Mouse (Mus musculus) heart, postnatal 36 days (tissue): Measurements from ENCODE around the gene Spag17. TPM values are rescaled to one million over a fixed set of nuclear protein-coding genes. Genes with fewer than 3 reads are reported as not detected.

Experiments
- DNase-seq, 2 experiments: peaks; one replicate each; pipeline ENCODE4 v3.0.0; 2021 to 2022
- intact Hi-C: fragments of 180-260 bp; cut with DNase I; formaldehyde crosslinking; loops from one replicate; pipeline ENCODE4 v1.15.1; 2025
- total RNA-seq, 2 experiments: library from RNA; stranded (reverse); gene quantifications; 2 replicates each; pipeline ENCODE4 v1.2.3; 2021

The Spag17 gene
- total RNA-seq, 2 experiments from 2014 or later, result not detected

GRCm38 (mm10) chr3:100161665-100162314, 276.6 kb downstream of the Spag17 start:
- intact Hi-C loops, result loop anchor here (10.0 kb wide), 1 partner anchor 523 kb away; the partner anchor contains the start of gene Man1a2
- DNase-seq, result no peak

- intact Hi-C loops, result loop anchor here (10.0 kb wide), 1 partner anchor 522 kb away; the partner anchor contains the start of gene Man1a2
- peak; percentile 93 to 94 for DNase-seq
These were observed 277.3 kb downstream of the Spag17 start, which contains the start of the genes Gdap2 and Wdr3 for GRCm38 (mm10) chr3:100162315-100163105. Gdap2 (plus strand) TSS chr3:100162381. Wdr3 (minus strand) TSS chr3:100162407.

- intact Hi-C loops, result loop anchor here (10.0 kb wide), 1 partner anchor 521 kb away; the partner anchor contains the start of gene Man1a2
These were observed 278.4 kb downstream of the Spag17 start for GRCm38 (mm10) chr3:100163556-100163955.

GRCm38 (mm10) chr3:100164991-100165390, 279.8 kb downstream of the Spag17 start:
- DNase-seq, result no peak
- intact Hi-C loops, result loop anchor here (2.0 to 10.0 kb wide), 2 partner anchors 326 to 520 kb away; partner anchors contain the start of gene Man1a2

More at GRCm38 (mm10) chr3:100163556-100163955, 278.4 kb downstream of the Spag17 start:
- no peak for DNase-seq

- no peak for DNase-seq
- intact Hi-C loops, result no loop called here
These were observed 290.8 kb downstream of the Spag17 start for GRCm38 (mm10) chr3:100176031-100176430.

- DNase-seq, result no peak
- intact Hi-C loops, result no loop called here
These were observed 295.3 kb downstream of the Spag17 start for GRCm38 (mm10) chr3:100180471-100180870.

GRCm38 (mm10) chr3:100189444-100189843, 304.2 kb downstream of the Spag17 start:
- peak; percentile 41 to 54 for DNase-seq
- intact Hi-C loops, result loop anchor here (5.0 kb wide), 1 partner anchor 378 kb away; no protein-coding TSS in a partner anchor

GRCm38 (mm10) chr3:100189861-100190260, 304.7 kb downstream of the Spag17 start:
- DNase-seq, result no peak
- intact Hi-C loops, result loop anchor here (5.0 kb wide), 2 partner anchors 377 to 632 kb away; no protein-coding TSS in a partner anchor
